Mouse (Mus musculus) heart, adult 18-20 months (tissue): ENCODE measurements around the gene Gpsm1. TPM values are rescaled to one million over a fixed set of nuclear protein-coding genes. Genes with fewer than 3 reads are reported as not detected.
A peak's percentile ranks its signal among the peaks of the same experiment; 100 is the strongest.

ENCODE experiments used
- DNase-seq, 2 experiments: peaks; one replicate each; pipeline ENCODE4 v3.0.0; 2021 to 2022; ENCODE audit warnings: mixed read lengths in 1 of 2
- long read RNA-seq, 2 experiments: library from polyadenylated mRNA; stranded (forward); transcript quantifications; one replicate each; pipeline ENCODE4 v2.0.0; 2021
- total RNA-seq, 2 experiments: library from RNA; stranded (reverse); gene quantifications; 2 replicates each; pipeline ENCODE4 v1.2.3; 2021

The Gpsm1 gene
- total RNA-seq = 100 to 1,000 TPM; 175 to 238 TPM
- long read RNA-seq, experiment 1, partial matches to known transcripts = 59 of 128 reads
- long read RNA-seq, experiment 1, other reads (novel, unspliced or antisense) = 63 of 128 reads
- long read RNA-seq, experiment 2, partial matches to known transcripts = 28 of 113 reads
- long read RNA-seq, experiment 2, other reads (novel, unspliced or antisense) = 80 of 113 reads

DNA sequence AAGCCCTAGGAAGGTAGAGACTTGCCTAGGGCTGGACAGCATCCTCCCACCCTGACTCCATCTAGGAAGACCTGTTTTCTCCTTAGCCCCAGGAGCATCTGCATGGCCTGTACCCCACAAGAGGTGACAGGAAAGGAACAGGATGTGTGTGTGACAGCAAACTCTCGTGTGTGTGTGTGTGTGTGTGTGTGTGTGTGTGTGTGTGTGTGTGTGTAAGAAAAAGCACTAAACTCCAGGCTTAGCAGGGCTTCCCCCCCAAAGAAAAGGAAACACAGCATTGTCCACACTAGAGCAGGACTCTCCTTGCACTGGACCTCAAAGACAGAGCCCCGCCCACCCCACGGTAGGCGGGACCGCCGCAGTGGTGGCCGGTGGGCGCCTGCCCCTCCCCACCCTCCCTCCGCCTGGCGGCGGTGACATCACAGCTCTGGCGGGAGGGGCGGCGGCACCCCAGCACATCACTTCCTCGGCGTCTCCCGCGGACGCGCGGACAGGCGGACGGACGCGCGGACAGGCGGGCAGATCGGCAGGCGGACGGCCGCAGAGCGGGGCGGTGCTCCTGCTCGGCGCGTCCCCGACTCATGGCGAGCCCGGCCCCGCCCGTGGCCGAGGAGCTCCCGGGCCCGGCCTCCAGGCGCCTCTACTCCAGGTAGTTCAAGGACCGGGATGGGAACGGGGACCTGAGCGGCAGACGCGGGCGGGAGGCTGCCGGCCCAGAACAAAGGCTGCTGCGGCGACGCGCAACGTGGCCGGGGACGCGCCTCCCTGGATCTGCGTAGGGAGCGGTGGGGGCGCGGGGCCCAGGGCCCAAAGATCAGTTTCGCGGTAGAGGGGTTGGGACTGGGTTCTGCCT, at the start of gene Gpsm1:
Gpsm1 (plus strand) TSS at position 444 of the 853 bp plus-strand sequence.
- peak; percentile 88 to 92 for DNase-seq

DNA sequence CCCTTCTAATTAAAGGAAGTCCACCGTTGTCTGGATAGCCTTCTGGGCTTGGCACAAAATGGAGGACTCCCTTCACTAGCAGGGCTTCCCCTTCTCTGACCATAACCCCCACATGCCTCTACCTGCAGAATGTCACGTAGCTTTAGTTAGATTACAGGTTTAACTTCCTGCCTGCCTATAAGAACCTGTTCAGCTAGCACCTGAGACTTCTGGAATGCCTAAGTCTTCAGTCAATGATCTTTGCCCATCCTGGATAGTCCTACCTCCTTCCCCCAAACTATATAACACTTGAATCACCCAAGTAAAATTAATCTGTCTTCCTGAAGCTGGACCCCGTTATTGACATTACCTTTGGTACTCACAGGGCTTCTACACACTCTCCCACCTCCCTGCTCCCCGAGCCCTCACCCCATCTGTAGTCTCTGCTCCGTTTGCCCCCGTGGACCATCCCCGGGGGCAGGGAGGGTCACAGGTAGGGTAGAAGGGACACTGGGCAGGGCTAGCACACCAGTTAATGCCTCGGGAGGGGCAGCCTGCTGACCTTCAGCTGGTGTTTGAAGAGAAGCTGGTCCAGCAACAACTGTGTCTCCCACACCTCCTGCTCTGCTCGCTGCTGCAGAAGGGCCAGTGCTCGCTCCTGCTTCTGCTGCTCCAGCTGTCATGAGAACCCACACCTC, 49.1 kb upstream of the Gpsm1 start:
- no peak for DNase-seq

DNA sequence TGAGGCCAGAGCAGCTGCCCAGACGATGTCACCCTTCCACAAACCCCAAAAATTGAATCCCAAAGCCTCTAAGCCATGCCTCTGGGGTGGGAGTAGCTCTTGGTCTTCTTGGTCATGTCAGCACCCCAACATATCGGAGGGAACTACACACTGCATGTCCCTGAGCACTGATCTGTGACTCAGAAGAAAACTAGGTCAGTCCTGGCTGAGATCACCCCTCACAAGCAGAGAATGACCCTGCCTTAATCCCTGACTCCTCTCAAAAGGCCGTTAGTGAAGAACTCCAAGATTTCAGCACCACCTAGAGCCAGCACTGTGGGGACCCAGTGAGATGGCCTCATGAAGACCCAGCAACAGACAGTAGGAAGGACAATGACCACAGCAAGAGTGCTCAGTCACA, 47.1 kb upstream of the Gpsm1 start:
- DNase-seq = no peak

GRCm38 (mm10) chr2:26273611-26274010, 41.7 kb upstream of the Gpsm1 start:
- peak; percentile 32 to 75 for DNase-seq

GRCm38 (mm10) chr2:26279712-26280111, 35.6 kb upstream of the Gpsm1 start:
- DNase-seq = no peak

DNA sequence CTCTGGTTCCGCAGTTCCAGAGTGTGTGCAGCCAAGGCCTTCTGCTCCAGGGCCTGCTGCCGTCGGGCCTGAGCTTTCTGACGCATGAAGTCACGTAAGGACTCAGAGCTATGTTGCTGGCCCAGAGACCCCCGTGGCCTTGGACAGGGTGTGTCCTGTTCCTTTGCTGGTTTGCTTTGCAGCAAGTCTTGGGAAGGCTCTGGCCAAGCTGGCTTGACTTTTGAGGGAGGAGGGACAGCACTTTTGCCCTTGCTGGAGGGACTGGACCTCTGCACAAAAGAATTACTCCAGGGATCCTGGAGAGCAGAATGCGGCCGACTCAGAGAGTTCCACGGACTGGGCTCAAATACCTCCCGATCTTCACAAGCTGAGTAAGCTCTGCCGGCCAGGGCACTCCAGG, 34.7 kb upstream of the Gpsm1 start:
- no peak for DNase-seq

DNA sequence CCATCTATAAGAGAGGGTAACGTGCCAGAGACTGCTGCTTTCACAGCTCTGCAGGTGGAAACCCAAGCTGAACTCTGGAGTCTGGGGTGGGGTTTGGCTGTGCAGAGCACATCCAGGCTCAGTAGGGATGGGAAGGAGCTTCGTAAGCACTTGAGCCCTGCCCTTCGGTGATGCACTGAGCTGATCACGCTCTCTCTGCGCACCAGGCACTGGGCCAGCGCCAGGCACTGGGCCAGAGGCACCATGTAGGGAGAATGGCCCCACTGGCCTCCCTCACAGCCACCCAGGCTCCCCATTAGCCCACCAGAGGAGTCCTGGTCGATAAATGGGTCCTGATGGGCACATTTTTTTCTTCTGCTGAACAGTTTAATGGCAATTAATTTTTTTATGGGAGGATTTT, 29.5 kb upstream of the Gpsm1 start:
- no peak for DNase-seq

GRCm38 (mm10) chr2:26286391-26286790, 28.9 kb upstream of the Gpsm1 start:
- DNase-seq = no peak

DNA sequence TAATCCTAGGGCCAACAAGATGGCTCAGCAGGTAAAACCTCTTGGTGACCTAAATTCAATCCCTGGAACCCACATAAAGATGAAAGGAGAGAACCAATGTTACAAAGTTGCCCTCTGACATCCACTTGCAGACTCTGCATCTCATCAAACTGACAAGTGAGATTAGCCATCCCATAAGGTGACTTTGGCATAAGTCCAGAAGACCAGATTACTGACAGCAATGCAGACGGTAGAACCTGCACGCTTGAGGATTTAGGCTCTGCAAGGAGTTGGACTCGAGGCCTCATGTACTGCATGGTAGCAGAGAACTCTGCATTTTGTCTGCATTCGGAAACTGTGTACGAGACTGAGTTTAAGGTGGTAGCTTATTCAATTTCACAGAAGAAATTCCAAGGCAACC, 25.2 kb upstream of the Gpsm1 start:
- no peak for DNase-seq

DNA sequence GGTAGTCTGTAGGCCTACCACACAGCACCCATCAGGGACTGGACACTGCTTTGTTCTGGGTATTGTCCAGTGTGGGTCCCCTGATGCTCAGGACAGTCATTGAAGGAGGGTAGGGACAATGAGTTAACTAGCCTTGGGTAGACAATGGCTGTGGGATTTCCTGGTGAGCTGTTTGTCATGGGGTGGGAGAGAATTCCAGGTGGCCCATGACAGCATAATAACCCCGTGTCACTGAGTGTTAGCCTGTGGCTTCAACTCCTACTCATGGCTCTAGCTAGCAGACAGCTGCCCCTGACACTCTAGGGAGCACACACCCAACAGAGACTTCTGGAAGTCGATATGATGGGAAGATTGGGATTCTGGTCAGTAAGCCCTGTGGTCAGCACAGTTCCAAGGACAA, 20.9 kb upstream of the Gpsm1 start, which contains the start of gene Ccdc187:
Ccdc187 (minus strand) TSS at position 101 of the 400 bp plus-strand sequence.
- DNase-seq = no peak

DNA sequence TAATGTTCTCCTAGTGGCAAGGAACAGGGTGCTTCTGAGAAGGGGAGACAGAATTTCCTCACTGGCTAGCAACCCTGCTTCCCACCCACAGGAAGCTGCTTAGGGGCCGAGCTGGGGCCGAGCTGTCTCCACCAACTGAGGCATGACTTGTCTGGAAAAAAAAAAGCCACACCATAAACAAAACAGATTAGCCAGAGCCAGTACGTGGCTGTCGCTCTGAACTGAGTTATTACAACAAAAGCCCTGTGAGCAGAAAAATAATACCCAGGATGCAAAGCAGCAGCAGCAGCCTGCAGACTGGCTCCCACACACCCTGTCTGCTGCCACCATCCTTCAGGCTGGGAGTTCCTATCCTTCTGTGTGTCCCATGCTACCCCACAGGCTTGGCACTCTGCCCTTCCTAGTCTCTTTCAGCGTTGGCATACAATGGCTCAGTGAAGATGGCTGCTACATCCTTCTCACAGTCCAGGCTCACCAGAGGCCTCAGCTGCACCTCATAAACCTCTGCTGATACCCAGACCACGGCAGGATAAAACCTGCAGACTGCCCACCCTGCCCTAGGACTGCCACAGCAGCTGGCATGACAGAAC, 18.6 kb upstream of the Gpsm1 start:
- DNase-seq = no peak

- DNase-seq = no peak
These were observed 17.0 kb upstream of the Gpsm1 start for GRCm38 (mm10) chr2:26298208-26298855.

DNA sequence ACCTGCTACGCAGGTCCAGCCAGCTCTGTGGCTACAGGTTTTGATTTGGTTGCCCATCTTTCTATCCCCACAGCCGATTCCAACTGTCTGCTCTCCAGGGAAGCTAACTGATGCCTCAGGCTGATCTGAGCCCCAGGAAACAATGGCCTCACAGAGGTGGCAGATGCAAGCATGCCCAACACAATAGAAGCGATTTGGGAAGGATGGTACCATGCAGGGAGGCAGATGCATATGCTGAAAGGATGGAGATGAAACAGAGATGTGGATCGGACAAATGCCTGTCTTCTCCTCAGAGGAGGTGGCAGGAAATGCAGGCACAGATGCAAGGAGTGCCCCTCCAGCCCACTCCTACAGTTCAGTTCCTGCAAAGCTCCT, 16.5 kb upstream of the Gpsm1 start:
- DNase-seq = no peak

GRCm38 (mm10) chr2:26299336-26299735, 16.0 kb upstream of the Gpsm1 start:
- DNase-seq = no peak

DNA sequence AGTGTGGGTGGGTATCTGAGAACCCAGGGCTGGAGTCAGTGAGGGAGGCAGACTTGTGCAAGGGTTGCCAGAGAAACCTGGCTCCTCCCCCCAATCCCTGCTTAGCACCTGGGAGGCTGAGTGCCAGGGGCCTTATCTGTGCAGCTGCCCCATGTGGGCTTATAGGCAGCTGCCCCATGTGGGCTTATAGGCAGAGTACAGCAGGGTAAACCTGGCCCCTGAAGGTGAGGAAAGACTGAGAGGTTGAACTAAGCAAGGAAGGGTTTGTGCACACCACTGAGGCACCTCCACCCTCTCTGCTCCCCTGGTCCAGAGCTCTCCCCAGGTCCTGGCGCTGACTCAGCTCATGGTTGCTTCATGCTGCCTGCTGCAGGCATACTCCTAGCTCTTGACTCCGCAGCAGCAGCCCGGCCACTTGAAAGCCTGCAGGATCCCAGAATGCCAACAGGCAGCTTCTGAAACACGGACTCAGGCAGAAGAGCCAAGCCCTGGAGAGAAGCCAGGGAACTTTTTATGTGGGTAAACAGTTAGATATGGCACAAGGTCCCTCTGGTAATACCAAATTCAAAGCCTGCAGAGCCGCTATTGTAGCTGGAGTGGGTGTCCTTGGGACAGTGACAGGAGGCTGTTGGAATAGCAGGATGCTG, 15.0 kb upstream of the Gpsm1 start:
- DNase-seq = no peak

- peak; percentile 84 to 94 for DNase-seq
These were observed 14.5 kb upstream of the Gpsm1 start for GRCm38 (mm10) chr2:26300808-26301174.

- no peak for DNase-seq
These were observed 13.3 kb upstream of the Gpsm1 start for GRCm38 (mm10) chr2:26302005-26302503.

DNA sequence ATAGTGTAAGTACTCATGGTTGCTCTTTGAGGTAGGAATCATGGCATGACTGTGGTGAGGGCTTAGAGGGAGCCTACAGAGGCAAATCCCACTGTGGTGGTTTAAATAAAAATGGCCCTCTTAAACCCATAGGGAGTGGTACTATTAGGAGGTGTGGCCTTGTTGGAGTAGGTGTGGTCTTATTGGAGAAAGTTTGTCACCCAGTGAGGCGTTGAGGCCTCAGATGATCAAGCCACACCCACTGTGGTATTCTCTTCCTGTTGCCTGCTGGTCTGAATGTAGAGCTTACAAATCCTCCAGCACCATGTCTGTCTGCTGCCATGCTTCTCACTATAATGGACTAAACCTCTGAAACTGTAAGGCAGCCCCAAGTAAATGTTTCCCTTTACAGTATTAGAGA, 10.6 kb upstream of the Gpsm1 start:
- DNase-seq = no peak

- no peak for DNase-seq
These were observed 9.8 kb upstream of the Gpsm1 start for GRCm38 (mm10) chr2:26305555-26305954.

DNA sequence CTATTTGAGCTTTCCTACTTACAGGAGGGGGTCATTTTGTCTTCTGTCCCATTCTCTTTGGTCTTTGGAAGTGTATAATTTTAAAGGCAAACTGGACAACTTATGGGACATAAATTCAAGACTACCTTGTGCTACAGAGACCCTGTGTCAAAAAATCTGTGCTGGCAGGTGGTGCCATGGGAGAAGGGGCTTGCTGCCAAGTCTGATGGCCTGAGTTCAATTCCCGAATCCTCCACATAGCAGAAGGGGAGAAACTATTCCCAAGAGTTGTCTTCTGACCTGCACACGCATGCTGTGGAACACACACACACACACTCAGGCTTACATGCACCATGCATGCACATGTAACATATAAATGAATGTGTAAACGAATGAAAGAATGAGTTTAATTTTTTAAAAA, 8.6 kb upstream of the Gpsm1 start:
- DNase-seq = no peak

GRCm38 (mm10) chr2:26309739-26310138, 5.6 kb upstream of the Gpsm1 start:
- peak in 1 of 2 experiments; percentile 20 for DNase-seq

DNA sequence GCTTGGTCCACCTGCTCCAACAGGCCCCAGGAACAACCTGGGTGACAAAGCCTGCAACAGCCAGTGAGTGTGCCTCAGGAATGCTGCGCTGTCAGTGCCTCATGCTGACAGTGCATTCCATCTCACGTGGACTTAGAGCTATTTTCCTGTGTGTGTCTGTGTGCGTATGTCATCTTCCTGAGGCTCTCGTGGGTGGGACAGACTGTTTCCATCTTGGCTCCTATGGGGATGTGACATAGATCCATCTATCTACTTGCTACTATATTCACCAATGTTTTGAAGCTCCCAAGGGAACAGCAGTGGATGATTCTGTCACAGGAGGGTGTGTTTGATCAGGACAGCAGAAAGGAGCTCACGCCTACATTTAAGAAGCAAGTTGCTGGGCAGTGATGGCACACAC, 3.4 kb upstream of the Gpsm1 start:
- DNase-seq = no peak
